Mouse (Mus musculus): ENCODE measurements at regions not wholly inside any gene's neighbourhood (a gene's known extent, or its start where the extent isn't known, plus 50 kb on each side); places are given as distances from the start of the nearest gene placed in this dataset.

DNA sequence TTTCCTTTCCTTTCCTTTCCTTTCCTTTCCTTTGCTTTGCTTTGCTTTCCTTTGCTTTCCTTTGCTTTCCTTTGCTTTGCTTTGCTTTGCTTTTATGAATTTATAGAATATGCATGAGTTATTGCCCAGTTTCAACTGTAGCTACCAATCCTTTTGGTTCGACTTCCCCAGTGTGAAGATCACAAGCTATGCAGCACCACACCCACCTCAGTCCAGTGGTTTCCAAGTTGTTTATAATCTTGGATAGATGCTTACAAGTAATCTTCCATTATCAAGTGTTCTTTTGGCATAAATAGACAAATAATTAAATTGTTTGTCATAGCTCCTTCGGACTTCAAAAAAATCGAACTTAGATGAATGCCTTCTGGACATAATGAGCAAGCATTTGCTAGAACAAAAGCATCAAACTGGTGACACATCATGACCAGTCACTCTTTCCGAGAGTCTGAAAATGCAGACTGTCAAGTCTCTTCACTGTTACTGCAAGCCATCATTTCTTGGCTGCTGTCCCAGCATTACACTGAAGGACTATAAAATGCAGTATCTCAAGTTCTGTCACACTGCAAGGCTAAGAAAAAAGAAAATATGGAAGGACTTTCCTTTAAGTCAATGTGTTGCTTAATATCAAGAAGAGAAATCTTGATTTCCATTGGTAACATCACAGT lies 1169.1 kb downstream of the Zfp704 start:
- DNase-seq: peak; percentile 62 to 64
